Mouse (Mus musculus): ENCODE measurements around the gene Cdc40. TPM values are rescaled to one million over a fixed set of nuclear protein-coding genes. Genes with fewer than 3 reads are reported as not detected.
"Not testable (repeated sequence)": the region's sequence is repeated elsewhere in the genome, so short reads cannot be mapped to it uniquely, and the experiment has no call there.

Cdc40 gene
- polyA plus RNA-seq, 1 experiment from 2014 or later: 32.8 TPM

- Histone ChIP-seq H3K4me1 (no peaks in the 10 kb centered on the region), H3K9me3 (replicated peaks) (no peaks in the 10 kb centered on the region), H3K9ac (no peak overlapping the region), H3K4me2 (replicated peaks) (no peak overlapping the region), H3K27me3 (no peaks in the 10 kb centered on the region), H3K27ac (replicated peaks) (no peak overlapping the region), H3K4me3 (replicated peaks) (no peak overlapping the region), H3K36me3 (peaks cover 22% of the 10 kb centered on the region)
- WGBS: 81% methylated on average over 3 of the region's 3 CpGs
- no peak for ATAC-seq (ENCODE audit: insufficient number of reproducible peaks, low FRiP score, low TSS enrichment, low read depth)
Measured at GRCm38 (mm10) chr10:40830312-40830711, 52.8 kb downstream of the Cdc40 start.

DNA sequence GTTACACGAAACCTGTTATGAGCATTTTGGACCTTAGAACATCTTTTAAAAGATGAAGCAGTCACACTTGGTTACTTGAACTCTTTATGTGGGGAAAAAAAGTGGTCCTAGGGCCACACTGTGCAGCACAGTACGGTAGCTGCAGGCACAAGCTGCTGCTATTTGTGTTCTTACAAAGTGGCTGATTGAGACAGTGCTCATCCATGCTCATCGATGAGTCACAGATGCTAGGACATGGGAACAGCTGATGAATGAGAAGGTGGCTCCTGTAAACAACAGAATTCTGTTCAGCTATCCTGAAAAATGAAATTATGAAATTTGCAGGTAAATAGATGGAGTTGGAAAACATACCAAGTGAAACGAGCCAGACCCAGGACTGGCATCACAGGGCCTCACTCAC is 55.4 kb downstream of the Cdc40 start:
- H3K4me2 ChIP-seq (replicated peaks): no peak overlapping the region
- no peaks in the 10 kb centered on the region for H3K4me1 ChIP-seq
- H3K36me3 ChIP-seq: no peaks in the 10 kb centered on the region; the same call in 1 of the 2 replicates
- no peaks in the 10 kb centered on the region for H3K27me3 ChIP-seq
- no peaks in the 10 kb centered on the region for H3K9me3 ChIP-seq (replicated peaks)
- H3K27ac ChIP-seq (replicated peaks): no peak overlapping the region
- ATAC-seq (ENCODE audit: insufficient number of reproducible peaks, low FRiP score, low TSS enrichment, low read depth): no peak
- 88% methylated on average over 4 of the region's 4 CpGs for WGBS
- H3K9ac ChIP-seq: no peak overlapping the region
- H3K4me3 ChIP-seq (replicated peaks): no peak overlapping the region

- 57% methylated on average over 6 of the region's 6 CpGs for WGBS
- Histone ChIP-seq H3K36me3 (no peaks in the 10 kb centered on the region; the same call in 1 of the 2 replicates), H3K27ac (replicated peaks) (no peak overlapping the region), H3K9ac (no peak overlapping the region), H3K4me1 (no peaks in the 10 kb centered on the region), H3K9me3 (replicated peaks) (no peaks in the 10 kb centered on the region), H3K4me3 (replicated peaks) (no peak overlapping the region), H3K4me2 (replicated peaks) (no peak overlapping the region), H3K27me3 (no peaks in the 10 kb centered on the region)
- no peak for ATAC-seq (ENCODE audit: insufficient number of reproducible peaks, low FRiP score, low TSS enrichment, low read depth)
Measured at GRCm38 (mm10) chr10:40825952-40826351, 57.2 kb downstream of the Cdc40 start.

DNA sequence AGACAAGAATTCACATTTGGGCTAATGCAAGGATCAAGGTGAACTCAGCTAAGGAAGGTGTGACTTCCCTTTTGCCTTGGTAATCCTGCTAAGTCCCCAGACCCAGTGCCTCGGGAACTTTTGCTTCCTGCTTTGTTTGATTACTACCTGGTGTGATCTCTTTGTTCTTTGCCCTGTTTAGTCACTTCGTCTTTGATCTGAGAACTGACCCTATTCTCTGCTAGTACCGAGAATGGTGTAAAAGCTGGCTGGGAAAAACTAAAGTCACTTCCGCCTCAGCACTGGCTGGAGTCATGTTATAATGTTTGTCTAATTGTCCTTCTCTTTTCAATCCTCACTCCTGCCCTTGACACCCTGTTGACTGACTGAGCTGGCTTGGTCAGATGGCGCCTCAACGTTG is 66.6 kb downstream of the Cdc40 start:
- WGBS: 56% methylated on average over 6 of the region's 6 CpGs

GRCm38 (mm10) chr10:40813627-40814026 is 69.5 kb downstream of the Cdc40 start:
- H3K9me3 ChIP-seq (replicated peaks): no peaks in the 10 kb centered on the region
- H3K4me2 ChIP-seq (replicated peaks): no peak overlapping the region
- no peaks in the 10 kb centered on the region for H3K27me3 ChIP-seq
- 66% methylated on average over 4 of the region's 4 CpGs for WGBS
- H3K36me3 ChIP-seq: no peaks in the 10 kb centered on the region
- no peak for ATAC-seq (ENCODE audit: insufficient number of reproducible peaks, low FRiP score, low TSS enrichment, low read depth)
- H3K4me3 ChIP-seq (replicated peaks): no peak overlapping the region
- no peak overlapping the region for H3K9ac ChIP-seq
- no peak overlapping the region for H3K27ac ChIP-seq (replicated peaks)
- H3K4me1 ChIP-seq: no peaks in the 10 kb centered on the region

More for the DNA sequence above, 66.6 kb downstream of the Cdc40 start:
- ATAC-seq (ENCODE audit: insufficient number of reproducible peaks, low FRiP score, low TSS enrichment, low read depth): no peak
- Histone ChIP-seq H3K9me3 (replicated peaks) (no peaks in the 10 kb centered on the region), H3K27ac (replicated peaks) (no peak overlapping the region), H3K4me1 (no peaks in the 10 kb centered on the region), H3K4me2 (replicated peaks) (no peak overlapping the region), H3K27me3 (no peaks in the 10 kb centered on the region), H3K9ac (no peak overlapping the region), H3K4me3 (replicated peaks) (no peak overlapping the region), H3K36me3 (no peaks in the 10 kb centered on the region)

DNA sequence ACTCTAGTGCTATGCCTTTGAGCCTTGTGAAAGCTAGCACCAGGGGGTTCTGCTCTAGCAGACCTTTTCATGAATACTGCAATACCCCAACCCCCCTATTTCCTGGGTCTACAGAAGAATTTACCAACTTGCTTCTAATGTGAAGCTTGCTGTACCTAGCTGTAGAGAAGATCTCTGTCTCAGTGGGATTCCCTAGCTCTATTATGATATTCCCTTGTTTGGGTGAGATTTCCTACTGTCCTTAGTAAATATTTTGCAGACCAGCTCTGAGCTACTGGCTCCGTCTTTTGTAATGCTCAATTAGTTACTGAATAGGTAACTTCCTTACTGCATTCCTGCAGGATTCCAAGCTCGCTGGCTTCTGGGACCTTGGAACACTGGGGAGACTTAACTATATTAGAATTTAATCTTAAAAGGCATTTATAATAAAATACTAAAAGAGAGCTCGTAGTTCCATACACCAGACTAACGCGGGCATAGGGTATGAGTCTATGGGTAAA is 73.7 kb downstream of the Cdc40 start:
- H3K4me3 ChIP-seq (replicated peaks); H3K36me3 ChIP-seq; ATAC-seq (ENCODE audit: insufficient number of reproducible peaks, low FRiP score, low TSS enrichment, low read depth): not testable (repeated sequence)

GRCm38 (mm10) chr10:40806221-40806620 is 76.9 kb downstream of the Cdc40 start:
- no peaks in the 10 kb centered on the region for H3K36me3 ChIP-seq
- no peak overlapping the region for H3K4me2 ChIP-seq (replicated peaks)
- no peak for ATAC-seq (ENCODE audit: insufficient number of reproducible peaks, low FRiP score, low TSS enrichment, low read depth)
- H3K27ac ChIP-seq (replicated peaks): no peak overlapping the region
- H3K4me3 ChIP-seq (replicated peaks): no peak overlapping the region
- H3K9ac ChIP-seq: no peak overlapping the region
- WGBS: 80% methylated on average over 4 of the region's 4 CpGs
- no peaks in the 10 kb centered on the region for H3K4me1 ChIP-seq
- H3K9me3 ChIP-seq (replicated peaks): no peaks in the 10 kb centered on the region
- H3K27me3 ChIP-seq: no peaks in the 10 kb centered on the region

More for the DNA sequence above, 73.7 kb downstream of the Cdc40 start:
- H3K9ac ChIP-seq; H3K4me2 ChIP-seq (replicated peaks); H3K9me3 ChIP-seq (replicated peaks); H3K4me1 ChIP-seq; H3K27me3 ChIP-seq; H3K27ac ChIP-seq (replicated peaks): not testable (repeated sequence)
- 26% methylated on average over 5 of the region's 5 CpGs for WGBS

DNA sequence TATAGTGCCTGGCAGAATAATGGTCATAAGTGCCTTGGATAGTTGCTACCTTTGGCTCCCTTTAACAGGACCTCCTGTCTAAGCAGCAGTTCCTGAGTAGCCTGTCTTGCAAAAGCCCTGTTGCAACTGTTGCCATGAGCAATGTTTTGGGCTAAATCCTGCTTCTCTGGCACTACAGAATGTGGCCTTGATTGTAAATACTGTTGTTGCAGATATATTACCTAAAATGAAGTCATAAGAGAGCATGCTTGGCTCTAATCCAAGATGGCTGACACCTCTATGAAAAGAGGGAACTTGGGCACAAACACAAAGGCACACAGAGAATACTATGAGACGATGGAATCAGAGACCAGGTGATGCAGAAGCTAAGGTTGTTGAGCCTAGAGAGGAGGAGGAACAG is 77.9 kb downstream of the Cdc40 start:
- H3K9ac ChIP-seq: no peak overlapping the region
- H3K27me3 ChIP-seq: no peaks in the 10 kb centered on the region
- H3K4me1 ChIP-seq: no peaks in the 10 kb centered on the region
- ATAC-seq (ENCODE audit: insufficient number of reproducible peaks, low FRiP score, low TSS enrichment, low read depth): no peak
- H3K4me2 ChIP-seq (replicated peaks): no peak overlapping the region
- 77% methylated on average over 1 of the region's 1 CpGs for WGBS
- H3K36me3 ChIP-seq: no peaks in the 10 kb centered on the region
- H3K4me3 ChIP-seq (replicated peaks): no peak overlapping the region
- no peak overlapping the region for H3K27ac ChIP-seq (replicated peaks)
- H3K9me3 ChIP-seq (replicated peaks): no peaks in the 10 kb centered on the region

GRCm38 (mm10) chr10:40792115-40792514 is 91.0 kb downstream of the Cdc40 start:
- H3K27ac ChIP-seq (replicated peaks): no peak overlapping the region
- WGBS: 74% methylated on average over 3 of the region's 3 CpGs
- no peaks in the 10 kb centered on the region for H3K36me3 ChIP-seq
- H3K4me2 ChIP-seq (replicated peaks): no peak overlapping the region
- no peaks in the 10 kb centered on the region for H3K4me1 ChIP-seq
- no peaks in the 10 kb centered on the region for H3K9me3 ChIP-seq (replicated peaks)
- ATAC-seq (ENCODE audit: insufficient number of reproducible peaks, low FRiP score, low TSS enrichment, low read depth): no peak
- H3K27me3 ChIP-seq: no peaks in the 10 kb centered on the region
- H3K9ac ChIP-seq: no peak overlapping the region
- H3K4me3 ChIP-seq (replicated peaks): no peak overlapping the region

GRCm38 (mm10) chr10:40790406-40790805 is 92.7 kb downstream of the Cdc40 start:
- Histone ChIP-seq H3K27ac (replicated peaks) (no peak overlapping the region), H3K9ac (no peak overlapping the region), H3K27me3 (no peaks in the 10 kb centered on the region), H3K9me3 (replicated peaks) (no peaks in the 10 kb centered on the region), H3K4me2 (replicated peaks) (no peak overlapping the region), H3K4me1 (no peaks in the 10 kb centered on the region), H3K36me3 (no peaks in the 10 kb centered on the region), H3K4me3 (replicated peaks) (no peak overlapping the region)
- no peak for ATAC-seq (ENCODE audit: insufficient number of reproducible peaks, low FRiP score, low TSS enrichment, low read depth)
- 76% methylated on average over 3 of the region's 3 CpGs for WGBS

Data from embryonic facial prominence, embryonic 15.5 days (tissue).